Mouse (Mus musculus): Measurements from ENCODE around the gene Wdr73. TPM values are rescaled to one million over a fixed set of nuclear protein-coding genes. Genes with fewer than 3 reads are reported as not detected.

The Wdr73 gene
- total and polyA plus RNA-seq, 3 experiments, result 57.8 to 67.0 TPM; not detected in 1

DNA sequence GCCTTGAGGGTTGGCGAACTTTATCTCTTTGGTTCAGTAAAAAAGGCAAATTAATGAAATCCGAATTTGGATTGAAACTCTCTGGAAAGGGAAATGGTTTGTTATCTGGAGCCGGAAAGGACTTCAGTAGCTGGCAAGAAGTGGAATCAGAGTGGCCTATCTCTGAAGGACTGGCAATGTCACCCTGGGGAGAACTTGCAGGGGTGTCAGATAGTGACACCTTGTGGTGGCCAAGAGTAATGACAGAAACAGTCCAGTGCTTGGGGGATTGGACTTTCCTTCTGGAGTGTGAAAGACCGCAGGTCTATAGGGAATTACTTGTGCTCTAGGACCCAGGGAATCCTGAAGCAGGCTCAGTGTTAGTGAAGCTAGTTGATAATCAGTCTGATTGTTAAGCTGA is 51.4 kb downstream of the Wdr73 start:
- H3K36me3 ChIP-seq (ENCODE audit: control insufficient read depth in 1 of 2, insufficient read depth in 2 of 2, low read length in 2 of 2), result peaks cover 0 to 5% of the 10 kb centered on the region in 2 experiments; a peak in 2 of 4 replicates
- H3K4me3 ChIP-seq (ENCODE audit: control insufficient read depth in 1 of 2, insufficient read depth in 1 of 2, low read depth in 2 of 2, low read length in 2 of 2), result peak overlapping the region; percentile 46 to 50
- no peaks in the 10 kb centered on the region for H3K27me3 ChIP-seq (ENCODE audit: control insufficient read depth in 1 of 2, insufficient read depth in 2 of 2, low read length in 2 of 2)
- H3K79me2 ChIP-seq (ENCODE audit: control insufficient read depth, insufficient read depth, low read length, poor library complexity), result no peaks in the 10 kb centered on the region
- H3K4me1 ChIP-seq (ENCODE audit: control insufficient read depth in 1 of 2, insufficient read depth in 2 of 2, low read length in 2 of 2), result peaks cover 0 to 12% of the 10 kb centered on the region in 2 experiments; a peak in 3 of 4 replicates
- H3K9ac ChIP-seq (ENCODE audit: control insufficient read depth, low read depth, low read length, poor library complexity, severe bottlenecking), result peak overlapping the region; percentile 43
- no peak overlapping the region for H3K27ac ChIP-seq (ENCODE audit: control insufficient read depth, low read depth, low read length)
- TF ChIP-seq GATA1 (IDR thresholded peaks at IDR 0.05; ENCODE audit: low read depth, low read length), result peak; percentile 76
- TF ChIP-seq TCF12 (IDR thresholded peaks at IDR 0.05; ENCODE audit: low read depth, low read length), result no peak
- TF ChIP-seq JUND (IDR thresholded peaks at IDR 0.05; ENCODE audit: low read depth, low read length), result no peak
- peak; percentile 51; the same call in 1 of the 2 replicates for TF ChIP-seq HCFC1 (IDR thresholded peaks at IDR 0.05; ENCODE audit: low read depth, low read length)
- TF ChIP-seq BHLHE40 (IDR thresholded peaks at IDR 0.05; ENCODE audit: borderline replicate concordance, low read depth, low read length), result no peak
- TF ChIP-seq CHD1 (IDR thresholded peaks at IDR 0.05; ENCODE audit: low read depth, low read length), result no peak
- no peak for TF ChIP-seq E2F4 (IDR thresholded peaks at IDR 0.05; ENCODE audit: borderline replicate concordance, low read depth, low read length)
- TF ChIP-seq GABPA (IDR thresholded peaks at IDR 0.05; ENCODE audit: low read depth, low read length), result no peak
- peak in 2 of 3 experiments; percentile 86 to 95 for TF ChIP-seq CTCF (IDR thresholded peaks at IDR 0.05 in 2 of 3, conservative IDR thresholded peaks at IDR 0.05 in 1 of 3; ENCODE audit: control insufficient read depth in 1 of 3, insufficient read depth in 1 of 3, low read depth in 2 of 3, low read length in 3 of 3, poor library complexity in 1 of 3, severe bottlenecking in 1 of 3)
- TF ChIP-seq SIN3A (IDR thresholded peaks at IDR 0.05; ENCODE audit: low read length), result peak; percentile 67
- TF ChIP-seq ZKSCAN1 (IDR thresholded peaks at IDR 0.05; ENCODE audit: low read depth, low read length), result no peak
- peak; percentile 66 for TF ChIP-seq RCOR1 (IDR thresholded peaks at IDR 0.05; ENCODE audit: low read depth, low read length)
- no peak for TF ChIP-seq KAT2A (conservative IDR thresholded peaks at IDR 0.05; ENCODE audit: low read depth, low read length)
- TF ChIP-seq CHD2 (IDR thresholded peaks at IDR 0.05; ENCODE audit: low read length), result no peak
- TF ChIP-seq MYC (IDR thresholded peaks at IDR 0.05; ENCODE audit: low read depth, low read length), result 0 out of 2 replicates have a peak, but pooled peaks have one; percentile 16
- TF ChIP-seq ZNF384 (IDR thresholded peaks at IDR 0.05; ENCODE audit: low read depth, low read length), result 0 out of 2 replicates have a peak, but pooled peaks have one; percentile 39
- TF ChIP-seq USF2 (IDR thresholded peaks at IDR 0.05; ENCODE audit: borderline replicate concordance in 1 of 2, insufficient read depth in 1 of 2, low read depth in 1 of 2, low read length in 2 of 2), result no peak
- TF ChIP-seq MXI1 (IDR thresholded peaks at IDR 0.05; ENCODE audit: low read depth, low read length), result no peak
- peak; percentile 99 for TF ChIP-seq SMC3 (IDR thresholded peaks at IDR 0.05; ENCODE audit: low read depth, low read length)
- 0 out of 2 replicates have a peak, but pooled peaks have one; percentile 36 for TF ChIP-seq TBP (IDR thresholded peaks at IDR 0.05; ENCODE audit: low read depth, low read length)
- TF ChIP-seq EP300 (IDR thresholded peaks at IDR 0.05; ENCODE audit: low read depth in 1 of 2, low read length in 2 of 2), result peak; percentile 38 to 55; a peak in 2 of 4 replicates
- no peak for TF ChIP-seq POLR2AphosphoS5 (IDR thresholded peaks at IDR 0.05; ENCODE audit: borderline replicate concordance, low read depth, low read length)
- TF ChIP-seq ETS1 (IDR thresholded peaks at IDR 0.05; ENCODE audit: low read depth, low read length), result no peak
- peak; percentile 99 for TF ChIP-seq ZC3H11A (IDR thresholded peaks at IDR 0.05; ENCODE audit: low read depth, low read length)
- no peaks in the 10 kb centered on the region for H3K9me3 ChIP-seq (replicated peaks; ENCODE audit: insufficient read depth, low read length)
- peak; percentile 88 for DNase-seq (ENCODE audit: low read depth, low spot score)
